Mouse (Mus musculus) MEL (cell line): ENCODE measurements around the gene Prdm5. TPM values are rescaled to one million over a fixed set of nuclear protein-coding genes. Genes with fewer than 3 reads are reported as not detected.

ENCODE experiments used
- DNase-seq: peaks from one replicate; pipeline ENCODE4 v3.0.0; 2011; ENCODE audit warnings: low read depth, low spot score
- H3K27ac ChIP-seq: 2 replicates; pipeline ENCODE4 v1.5.1; 2012; ENCODE audit warnings: low read depth, mild to moderate bottlenecking, control low read depth, low read length, moderate library complexity; ENCODE audit not compliant: control insufficient read depth
- H3K27me3 ChIP-seq, 2 experiments: fragments of 150-350 bp in 1 of 2; sonication (generic) in 1 of 2; 2 replicates each; pipeline ENCODE4 v1.6.1; 2012; ENCODE audit warnings: low read length in 2 of 2, mild to moderate bottlenecking in 2 of 2, improper control_type of control experiment in 1 of 2, moderate library complexity in 1 of 2; ENCODE audit not compliant: insufficient read depth in 2 of 2, control insufficient read depth in 1 of 2
- H3K36me3 ChIP-seq, 2 experiments: 2 replicates each; pipeline ENCODE4 v1.6.1; 2012 to 2014; ENCODE audit warnings: low read length in 2 of 2, improper control_type of control experiment in 1 of 2, inconsistent platforms in 1 of 2, mild to moderate bottlenecking in 1 of 2; ENCODE audit not compliant: insufficient read depth in 2 of 2, control insufficient read depth in 1 of 2
- H3K4me1 ChIP-seq, 2 experiments: fragments of 150-350 bp in 1 of 2; sonication (generic) in 1 of 2; 2 replicates each; pipeline ENCODE4 v1.6.1; 2012; ENCODE audit warnings: low read length in 2 of 2, improper control_type of control experiment in 1 of 2, mild to moderate bottlenecking in 1 of 2; ENCODE audit not compliant: insufficient read depth in 2 of 2, control insufficient read depth in 1 of 2
- H3K4me3 ChIP-seq, 2 experiments: fragments of 150-350 bp in 1 of 2; sonication (generic) in 1 of 2; 2 replicates each; pipeline ENCODE4 v1.5.1; 2012; ENCODE audit warnings: low read depth in 2 of 2, low read length in 2 of 2, mild to moderate bottlenecking in 2 of 2, moderate library complexity in 2 of 2, control low read depth in 1 of 2, improper control_type of control experiment in 1 of 2; ENCODE audit not compliant: control insufficient read depth in 1 of 2, insufficient read depth in 1 of 2
- H3K79me2 ChIP-seq: 2 replicates; pipeline ENCODE4 v1.6.1; 2012; ENCODE audit warnings: mild to moderate bottlenecking, low read length, moderate library complexity; ENCODE audit not compliant: control insufficient read depth, poor library complexity, insufficient read depth
- H3K9ac ChIP-seq: 2 replicates; pipeline ENCODE4 v1.6.1; 2012; ENCODE audit warnings: low read depth, mild to moderate bottlenecking, control low read depth, low read length, moderate library complexity; ENCODE audit not compliant: control insufficient read depth, poor library complexity, severe bottlenecking
- H3K9me3 ChIP-seq: fragments of 150-350 bp; sonication (generic); replicated peaks from 2 replicates; pipeline ENCODE4 v1.6.1; 2012; ENCODE audit warnings: mild to moderate bottlenecking, low read length, improper control_type of control experiment, moderate library complexity; ENCODE audit not compliant: insufficient read depth
- BHLHE40 ChIP-seq: IDR thresholded peaks from 2 replicates; pipeline ENCODE4 v1.6.1; 2012; ENCODE audit warnings: low read depth, mild to moderate bottlenecking, inconsistent platforms, low read length, improper control_type of control experiment, borderline replicate concordance
- ELF1 ChIP-seq: IDR thresholded peaks from 2 replicates; pipeline ENCODE4 v1.6.1; 2014; ENCODE audit warnings: low read depth, mild to moderate bottlenecking, inconsistent platforms, low read length, improper control_type of control experiment, moderate library complexity
- ETS1 ChIP-seq: IDR thresholded peaks from 2 replicates; pipeline ENCODE4 v1.6.1; 2012; ENCODE audit warnings: low read depth, mild to moderate bottlenecking, inconsistent platforms, low read length, improper control_type of control experiment, moderate library complexity
- GATA1 ChIP-seq: IDR thresholded peaks from 2 replicates; pipeline ENCODE4 v1.6.1; 2011; ENCODE audit warnings: low read depth, low read length, improper control_type of control experiment
- HCFC1 ChIP-seq: IDR thresholded peaks from 2 replicates; pipeline ENCODE4 v1.6.1; 2012; ENCODE audit warnings: low read depth, mild to moderate bottlenecking, inconsistent platforms, low read length, improper control_type of control experiment, moderate library complexity
- MAFK ChIP-seq: IDR thresholded peaks from 2 replicates; pipeline ENCODE4 v1.6.1; 2011; ENCODE audit warnings: low read depth, mild to moderate bottlenecking, low read length, improper control_type of control experiment, borderline replicate concordance
- MAZ ChIP-seq: IDR thresholded peaks from 2 replicates; pipeline ENCODE4 v1.6.1; 2012; ENCODE audit warnings: low read depth, mild to moderate bottlenecking, inconsistent platforms, low read length, improper control_type of control experiment
- MYB ChIP-seq: IDR thresholded peaks from 2 replicates; pipeline ENCODE4 v1.6.1; 2011; ENCODE audit warnings: mild to moderate bottlenecking, low read depth, low read length, improper control_type of control experiment
- MYC ChIP-seq: IDR thresholded peaks from 2 replicates; pipeline ENCODE4 v1.6.1; 2011; ENCODE audit warnings: low read depth, mild to moderate bottlenecking, low read length, improper control_type of control experiment, moderate library complexity
- NELFE ChIP-seq: IDR thresholded peaks from 2 replicates; pipeline ENCODE4 v1.6.1; 2011; ENCODE audit warnings: low read depth, low read length, improper control_type of control experiment
- POLR2A ChIP-seq, 2 experiments: IDR thresholded peaks; 2 replicates each; pipeline ENCODE4 v1.6.1; 2011 to 2012; ENCODE audit warnings: low read length in 2 of 2, mild to moderate bottlenecking in 2 of 2, control low read depth in 1 of 2, improper control_type of control experiment in 1 of 2, low read depth in 1 of 2, moderate library complexity in 1 of 2; ENCODE audit not compliant: control insufficient read depth in 1 of 2, insufficient read depth in 1 of 2, poor library complexity in 1 of 2
- POLR2AphosphoS2 ChIP-seq: IDR thresholded peaks from 2 replicates; pipeline ENCODE4 v1.6.1; 2011; ENCODE audit warnings: low read length, improper control_type of control experiment
- POLR2AphosphoS5 ChIP-seq: IDR thresholded peaks from 2 replicates; pipeline ENCODE4 v1.6.1; 2012; ENCODE audit warnings: low read depth, borderline replicate concordance, mild to moderate bottlenecking, inconsistent platforms, low read length, moderate library complexity, mixed read lengths
- RAD21 ChIP-seq: IDR thresholded peaks from 2 replicates; pipeline ENCODE4 v1.6.1; 2011; ENCODE audit warnings: mild to moderate bottlenecking, low read depth, low read length, improper control_type of control experiment
- RCOR1 ChIP-seq: IDR thresholded peaks from 2 replicates; pipeline ENCODE4 v1.6.1; 2012; ENCODE audit warnings: low read depth, mild to moderate bottlenecking, inconsistent platforms, low read length, improper control_type of control experiment
- SMC3 ChIP-seq: IDR thresholded peaks from 2 replicates; pipeline ENCODE4 v1.6.1; 2011; ENCODE audit warnings: low read depth, low read length, improper control_type of control experiment
- TAL1 ChIP-seq: IDR thresholded peaks from 2 replicates; pipeline ENCODE4 v1.6.1; 2012; ENCODE audit warnings: mild to moderate bottlenecking, inconsistent platforms, low read length, moderate library complexity, mixed read lengths
- TBP ChIP-seq: IDR thresholded peaks from 2 replicates; pipeline ENCODE4 v1.8.0; 2011; ENCODE audit warnings: low read depth, low read length, improper control_type of control experiment
- UBTF ChIP-seq: IDR thresholded peaks from 2 replicates; pipeline ENCODE4 v1.6.1; 2012; ENCODE audit warnings: low read depth, mild to moderate bottlenecking, inconsistent platforms, low read length, improper control_type of control experiment, moderate library complexity, borderline replicate concordance; ENCODE audit not compliant: insufficient read depth
- USF1 ChIP-seq: IDR thresholded peaks from 2 replicates; pipeline ENCODE4 v1.6.1; 2014; ENCODE audit warnings: low read depth, mild to moderate bottlenecking, inconsistent platforms, low read length, improper control_type of control experiment, moderate library complexity
- USF2 ChIP-seq, 2 experiments: IDR thresholded peaks; 2 replicates each; pipeline ENCODE4 v1.6.1; 2011 to 2012; ENCODE audit warnings: improper control_type of control experiment in 2 of 2, low read length in 2 of 2, borderline replicate concordance in 1 of 2, inconsistent platforms in 1 of 2, low read depth in 1 of 2, mild to moderate bottlenecking in 1 of 2; ENCODE audit not compliant: insufficient read depth in 1 of 2
- ZMIZ1 ChIP-seq: IDR thresholded peaks from 2 replicates; pipeline ENCODE4 v1.6.1; 2012; ENCODE audit warnings: low read depth, mild to moderate bottlenecking, inconsistent platforms, low read length, improper control_type of control experiment, moderate library complexity
- polyA plus RNA-seq, 2 experiments: library from polyadenylated mRNA; stranded (reverse) in 1 of 2; unstranded in 1 of 2; fragments of >175 nt in 1 of 2; fragments of >200 nt in 1 of 2; gene quantifications; 2 replicates each; pipeline versions ENCODE4 v1.2.1 to v1.2.4; 2012; ENCODE audit warnings: low replicate concordance in 2 of 2, low read depth in 1 of 2; ENCODE audit not compliant: insufficient read length in 2 of 2, insufficient read depth in 1 of 2, missing spikeins in 1 of 2
- total RNA-seq: library from RNA; depleted of rRNA; stranded (reverse); fragments of 300-350 nt; gene quantifications from 2 replicates; pipeline ENCODE4 v1.2.3, GENCODE M21; 2012

Prdm5 gene
- total and polyA plus RNA-seq, 3 experiments: 0.04 TPM; not detected in 2

DNA sequence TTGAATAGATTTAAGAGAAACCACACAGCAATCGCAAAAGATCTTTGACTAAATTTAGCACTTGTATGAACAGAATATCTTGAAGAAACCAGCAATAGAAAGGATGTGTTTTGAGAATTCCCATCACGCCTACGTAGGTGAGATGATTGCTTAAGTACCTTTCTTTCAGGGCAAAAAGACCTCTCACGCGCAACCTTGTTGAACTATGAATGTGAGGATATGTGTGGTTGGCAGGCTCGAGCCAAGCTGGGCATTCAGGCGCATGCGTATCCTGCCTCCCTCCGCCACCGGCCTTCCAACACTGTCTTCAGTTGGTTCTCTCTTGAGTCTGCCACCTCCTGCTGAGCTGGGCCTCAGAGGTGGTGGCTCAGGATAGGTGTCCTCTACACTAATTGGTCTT is 173.5 kb downstream of the Prdm5 start, which contains the start of gene 4930544G11Rik:
Gene 4930544G11Rik (plus strand): TSS at position 301 of the 400 bp plus-strand sequence.
- no peaks in the 10 kb centered on the region for H3K36me3 ChIP-seq
- DNase-seq: no peak
- H3K9me3 ChIP-seq: no peaks in the 10 kb centered on the region
- no peak within 1 kb of the TSS for H3K9ac ChIP-seq
- no peak within 1 kb of the TSS for H3K4me3 ChIP-seq
- no peaks in the 10 kb centered on the region for H3K27me3 ChIP-seq
- TF ChIP-seq POLR2A (IDR thresholded peaks at IDR 0.05; ENCODE audit: control insufficient read depth in 1 of 2, insufficient read depth in 1 of 2, low read depth in 1 of 2, low read length in 2 of 2, poor library complexity in 1 of 2) (no peak), MAZ (no peak), POLR2AphosphoS2 (no peak), RCOR1 (no peak), RAD21 (no peak), MAFK (no peak), TBP (no peak), MYB (no peak), HCFC1 (no peak), USF1 (no peak), USF2 (IDR thresholded peaks at IDR 0.05; ENCODE audit: borderline replicate concordance in 1 of 2, insufficient read depth in 1 of 2, low read depth in 1 of 2, low read length in 2 of 2) (no peak), SMC3 (no peak), POLR2AphosphoS5 (no peak), ZMIZ1 (no peak), MYC (no peak)
- H3K79me2 ChIP-seq: no peaks in the 10 kb centered on the region
- H3K27ac ChIP-seq: no peak within 1 kb of the TSS
- no peaks in the 10 kb centered on the region for H3K4me1 ChIP-seq

DNA sequence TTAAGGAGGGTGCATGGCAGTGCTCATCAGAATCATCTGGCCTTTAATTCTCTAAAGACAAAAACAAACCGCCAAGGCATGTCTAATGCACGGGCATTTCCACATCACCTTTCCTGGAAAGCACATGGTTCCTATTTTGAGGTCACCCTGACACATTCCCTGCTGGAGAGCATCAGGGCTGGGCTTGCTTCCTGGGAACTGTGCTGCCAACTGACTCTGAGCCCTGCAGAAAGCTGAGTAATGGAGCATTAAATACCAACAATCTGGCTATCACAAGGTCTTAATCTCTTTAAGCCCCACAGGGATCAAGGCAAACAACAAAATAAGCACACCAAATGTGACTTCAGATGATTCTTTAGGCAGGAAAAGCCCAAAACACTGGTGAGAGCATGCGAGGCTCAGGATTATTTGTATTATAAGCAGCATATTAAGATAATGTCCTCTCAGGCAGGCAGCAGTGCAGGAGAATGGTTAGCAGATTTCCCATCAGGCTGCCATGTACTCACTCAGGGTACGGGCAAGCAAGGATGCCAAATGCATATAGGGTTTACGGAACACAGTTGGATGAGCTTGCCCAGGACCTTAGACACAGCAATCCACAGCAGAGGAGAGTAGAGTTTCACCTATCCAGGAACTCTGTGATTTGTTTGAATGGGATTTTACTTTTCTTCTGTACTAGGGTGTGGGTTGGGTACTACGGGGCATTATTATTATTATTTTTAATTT is 190.8 kb downstream of the Prdm5 start:
- H3K27ac ChIP-seq: no peak overlapping the region
- DNase-seq: no peak
- no peaks in the 10 kb centered on the region for H3K36me3 ChIP-seq
- no peaks in the 10 kb centered on the region for H3K9me3 ChIP-seq
- H3K79me2 ChIP-seq: no peaks in the 10 kb centered on the region
- no peak overlapping the region for H3K4me3 ChIP-seq
- H3K27me3 ChIP-seq: no peaks in the 10 kb centered on the region
- H3K9ac ChIP-seq: no peak overlapping the region
- TF ChIP-seq UBTF (no peak), ELF1 (no peak), MYB (no peak), USF1 (no peak), ETS1 (no peak), USF2 (IDR thresholded peaks at IDR 0.05; ENCODE audit: borderline replicate concordance in 1 of 2, insufficient read depth in 1 of 2, low read depth in 1 of 2, low read length in 2 of 2) (no peak), NELFE (no peak), MAFK (no peak), TAL1 (no peak), GATA1 (no peak), BHLHE40 (no peak)
- no peaks in the 10 kb centered on the region for H3K4me1 ChIP-seq
